Mouse (Mus musculus): ENCODE data around the gene BC025920. TPM values are rescaled to one million over a fixed set of nuclear protein-coding genes. Genes with fewer than 3 reads are reported as not detected.
A peak's percentile ranks its signal among the peaks of the same experiment; 100 is the strongest.

Gene BC025920
- polyA plus RNA-seq, 1 experiment = 1.8 TPM

- peak within 1 kb of the TSS; percentile 58 for H3K4me3 ChIP-seq (ENCODE audit: extremely low read depth, insufficient read depth, insufficient read length)
- peaks cover 9% of the 10 kb centered on the region; the same call in 1 of the 2 replicates for H3K4me1 ChIP-seq (ENCODE audit: control insufficient read depth, insufficient read depth, insufficient read length)
- H3K36me3 ChIP-seq (ENCODE audit: control insufficient read depth, insufficient read depth, low read length) = no peaks in the 10 kb centered on the region
- no peak for DNase-seq (ENCODE audit: low read depth in 1 of 2, low spot score in 2 of 2)
- peaks cover 1% of the 10 kb centered on the region; the same call in 1 of the 2 replicates for H3K27me3 ChIP-seq (ENCODE audit: control insufficient read depth, insufficient read depth, low read length)
- H3K27ac ChIP-seq (ENCODE audit: insufficient read depth, low read length) = no peak within 1 kb of the TSS
- TF ChIP-seq POLR2A (IDR thresholded peaks at IDR 0.05; ENCODE audit: low read depth, low read length) (no peak), CTCF (IDR thresholded peaks at IDR 0.05; ENCODE audit: extremely low read depth, insufficient read depth, insufficient read length, insufficient replicate concordance) (no peak)
- WGBS = 37% methylated on average over 10 of the region's 10 CpGs
Measured at GRCm38 (mm10) chr10:81574081-81575056, 31.7 kb upstream of the BC025920 start, which contains the start of gene Tle2. TSS of gene Tle2 (plus strand) at chr10:81574561.

GRCm38 (mm10) chr10:81575208-81575631 lies 30.9 kb upstream of the BC025920 start:
- Histone ChIP-seq H3K4me1 (ENCODE audit: control insufficient read depth, insufficient read depth, insufficient read length) (peaks cover 10% of the 10 kb centered on the region), H3K27ac (ENCODE audit: insufficient read depth, low read length) (no peak overlapping the region), H3K4me3 (ENCODE audit: extremely low read depth, insufficient read depth, insufficient read length) (peak overlapping the region; percentile 58), H3K27me3 (ENCODE audit: control insufficient read depth, insufficient read depth, low read length) (peaks cover 1% of the 10 kb centered on the region; the same call in 1 of the 2 replicates), H3K36me3 (ENCODE audit: control insufficient read depth, insufficient read depth, low read length) (no peaks in the 10 kb centered on the region)
- no peak for TF ChIP-seq POLR2A (IDR thresholded peaks at IDR 0.05; ENCODE audit: low read depth, low read length)
- no peak for TF ChIP-seq CTCF (IDR thresholded peaks at IDR 0.05; ENCODE audit: extremely low read depth, insufficient read depth, insufficient read length, insufficient replicate concordance)
- WGBS = under 1% methylated on average over 30 of the region's 30 CpGs
- DNase-seq (ENCODE audit: low read depth in 1 of 2, low spot score in 2 of 2) = peak in 1 of 2 experiments; percentile 32

GRCm38 (mm10) chr10:81575695-81576094 lies 30.4 kb upstream of the BC025920 start:
- H3K4me1 ChIP-seq (ENCODE audit: control insufficient read depth, insufficient read depth, insufficient read length) = peaks cover 14% of the 10 kb centered on the region
- peaks cover 1% of the 10 kb centered on the region; the same call in 1 of the 2 replicates for H3K27me3 ChIP-seq (ENCODE audit: control insufficient read depth, insufficient read depth, low read length)
- TF ChIP-seq POLR2A (IDR thresholded peaks at IDR 0.05; ENCODE audit: low read depth, low read length) (no peak), CTCF (IDR thresholded peaks at IDR 0.05; ENCODE audit: extremely low read depth, insufficient read depth, insufficient read length, insufficient replicate concordance) (no peak)
- DNase-seq (ENCODE audit: low read depth in 1 of 2, low spot score in 2 of 2) = peak in 1 of 2 experiments; percentile 33
- H3K27ac ChIP-seq (ENCODE audit: insufficient read depth, low read length) = no peak overlapping the region
- WGBS = 25% methylated on average over 6 of the region's 6 CpGs
- H3K4me3 ChIP-seq (ENCODE audit: extremely low read depth, insufficient read depth, insufficient read length) = peak overlapping the region; percentile 58
- H3K36me3 ChIP-seq (ENCODE audit: control insufficient read depth, insufficient read depth, low read length) = no peaks in the 10 kb centered on the region

GRCm38 (mm10) chr10:81579967-81580366 lies 26.1 kb upstream of the BC025920 start:
- H3K4me1 ChIP-seq (ENCODE audit: control insufficient read depth, insufficient read depth, insufficient read length) = peaks cover 11% of the 10 kb centered on the region
- H3K4me3 ChIP-seq (ENCODE audit: extremely low read depth, insufficient read depth, insufficient read length) = no peak overlapping the region
- H3K36me3 ChIP-seq (ENCODE audit: control insufficient read depth, insufficient read depth, low read length) = no peaks in the 10 kb centered on the region
- WGBS = 15% methylated on average over 4 of the region's 4 CpGs
- DNase-seq (ENCODE audit: low read depth in 1 of 2, low spot score in 2 of 2) = no peak
- TF ChIP-seq CTCF (IDR thresholded peaks at IDR 0.05; ENCODE audit: extremely low read depth, insufficient read depth, insufficient read length, insufficient replicate concordance) (no peak), POLR2A (IDR thresholded peaks at IDR 0.05; ENCODE audit: low read depth, low read length) (no peak)
- H3K27me3 ChIP-seq (ENCODE audit: control insufficient read depth, insufficient read depth, low read length) = peaks cover 1% of the 10 kb centered on the region; the same call in 1 of the 2 replicates
- no peak overlapping the region for H3K27ac ChIP-seq (ENCODE audit: insufficient read depth, low read length)

GRCm38 (mm10) chr10:81580441-81581070 lies 25.5 kb upstream of the BC025920 start:
- H3K4me1 ChIP-seq (ENCODE audit: control insufficient read depth, insufficient read depth, insufficient read length) = peaks cover 8% of the 10 kb centered on the region
- WGBS = 6% methylated on average over 25 of the region's 25 CpGs
- H3K27ac ChIP-seq (ENCODE audit: insufficient read depth, low read length) = no peak overlapping the region
- 0 out of 2 replicates have a peak, but pooled peaks cover 1% of the 10 kb centered on the region for H3K27me3 ChIP-seq (ENCODE audit: control insufficient read depth, insufficient read depth, low read length)
- TF ChIP-seq CTCF (IDR thresholded peaks at IDR 0.05; ENCODE audit: extremely low read depth, insufficient read depth, insufficient read length, insufficient replicate concordance) = peak; percentile 12; the same call in 1 of the 2 replicates
- no peak for TF ChIP-seq POLR2A (IDR thresholded peaks at IDR 0.05; ENCODE audit: low read depth, low read length)
- peak overlapping the region; percentile 42; the same call in 1 of the 2 replicates for H3K4me3 ChIP-seq (ENCODE audit: extremely low read depth, insufficient read depth, insufficient read length)
- no peak for DNase-seq (ENCODE audit: low read depth in 1 of 2, low spot score in 2 of 2)
- no peaks in the 10 kb centered on the region for H3K36me3 ChIP-seq (ENCODE audit: control insufficient read depth, insufficient read depth, low read length)

GRCm38 (mm10) chr10:81583347-81583746 lies 22.7 kb upstream of the BC025920 start:
- Histone ChIP-seq H3K27me3 (ENCODE audit: control insufficient read depth, insufficient read depth, low read length) (no peaks in the 10 kb centered on the region), H3K36me3 (ENCODE audit: control insufficient read depth, insufficient read depth, low read length) (no peaks in the 10 kb centered on the region), H3K27ac (ENCODE audit: insufficient read depth, low read length) (no peak overlapping the region), H3K4me3 (ENCODE audit: extremely low read depth, insufficient read depth, insufficient read length) (no peak overlapping the region), H3K4me1 (ENCODE audit: control insufficient read depth, insufficient read depth, insufficient read length) (peaks cover 7% of the 10 kb centered on the region; the same call in 1 of the 2 replicates)
- TF ChIP-seq POLR2A (IDR thresholded peaks at IDR 0.05; ENCODE audit: low read depth, low read length) (no peak), CTCF (IDR thresholded peaks at IDR 0.05; ENCODE audit: extremely low read depth, insufficient read depth, insufficient read length, insufficient replicate concordance) (no peak)
- 62% methylated on average over 6 of the region's 6 CpGs for WGBS
- DNase-seq (ENCODE audit: low read depth in 1 of 2, low spot score in 2 of 2) = no peak

All from spleen, adult 2 months (tissue).